Mouse (Mus musculus): Measurements from ENCODE around the gene Eid1. TPM values are rescaled to one million over a fixed set of nuclear protein-coding genes. Genes with fewer than 3 reads are reported as not detected.

Gene Eid1
- 24.6 TPM for polyA plus RNA-seq (2012; fragmentation: generic; extraction: Trizol)

- Histone ChIP-seq H3K27me3 (ENCODE audit: control insufficient read depth, insufficient read depth, insufficient read length) (no peaks in the 10 kb centered on the region), H3K4me2 (ENCODE audit: low read depth) (peak within 1 kb of the TSS; percentile 79), H3K36me3 (ENCODE audit: control insufficient read depth, insufficient read depth) (no peaks in the 10 kb centered on the region), H3K4me3 (peak within 1 kb of the TSS; percentile 42), H3ac (ENCODE audit: control insufficient read depth, insufficient read length) (peak within 1 kb of the TSS; percentile 95), H3K79me2 (ENCODE audit: control insufficient read depth, insufficient read depth) (peaks cover 10% of the 10 kb centered on the region)
- TF ChIP-seq MYOD1 (IDR thresholded peaks at IDR 0.05; ENCODE audit: control insufficient read depth in 1 of 3, insufficient read length in 2 of 3, low read depth in 2 of 3) (peak in 2 of 3 experiments; percentile 43 to 64), REST (IDR thresholded peaks at IDR 0.05; ENCODE audit: insufficient read depth, insufficient read length) (no peak), MYOG (IDR thresholded peaks at IDR 0.05; ENCODE audit: control insufficient read depth in 1 of 3, insufficient read depth in 1 of 3, insufficient read length in 2 of 3, low read depth in 2 of 3) (peak in 2 of 3 experiments; percentile 52 to 60), TCF3 (IDR thresholded peaks at IDR 0.05; ENCODE audit: insufficient read length, low read depth) (no peak), MAX (IDR thresholded peaks at IDR 0.05; ENCODE audit: low read depth) (no peak), POLR2A (IDR thresholded peaks at IDR 0.05; ENCODE audit: insufficient read length, low read depth) (peak; percentile 65), POLR2AphosphoS2 (IDR thresholded peaks at IDR 0.05; ENCODE audit: insufficient read length, low read depth) (peak; percentile 73), E2F4 (IDR thresholded peaks at IDR 0.05; ENCODE audit: insufficient read depth) (no peak), USF1 (IDR thresholded peaks at IDR 0.05; ENCODE audit: low read depth) (no peak), CEBPB (IDR thresholded peaks at IDR 0.05; ENCODE audit: insufficient read depth, poor library complexity, severe bottlenecking) (no peak), SRF (IDR thresholded peaks at IDR 0.05; ENCODE audit: control insufficient read depth, insufficient read length, low read depth) (no peak), TCF12 (IDR thresholded peaks at IDR 0.05; ENCODE audit: insufficient read depth, poor library complexity, severe bottlenecking) (no peak)
Measured at GRCm38 (mm10) chr2:125672957-125673631, at the start of gene Eid1. Eid1 (plus strand) TSS chr2:125673095.

GRCm38 (mm10) chr2:125623211-125623610 lies 49.7 kb upstream of the Eid1 start:
- TF ChIP-seq POLR2AphosphoS2 (IDR thresholded peaks at IDR 0.05; ENCODE audit: insufficient read length, low read depth) (no peak), SRF (IDR thresholded peaks at IDR 0.05; ENCODE audit: control insufficient read depth, insufficient read length, low read depth) (no peak), USF1 (IDR thresholded peaks at IDR 0.05; ENCODE audit: low read depth) (no peak), MAX (IDR thresholded peaks at IDR 0.05; ENCODE audit: low read depth) (no peak), MYOD1 (IDR thresholded peaks at IDR 0.05; ENCODE audit: control insufficient read depth in 1 of 3, insufficient read length in 2 of 3, low read depth in 2 of 3) (no peak), TCF12 (IDR thresholded peaks at IDR 0.05; ENCODE audit: insufficient read depth, poor library complexity, severe bottlenecking) (no peak), TCF3 (IDR thresholded peaks at IDR 0.05; ENCODE audit: insufficient read length, low read depth) (no peak), POLR2A (IDR thresholded peaks at IDR 0.05; ENCODE audit: insufficient read length, low read depth) (no peak), MYOG (IDR thresholded peaks at IDR 0.05; ENCODE audit: control insufficient read depth in 1 of 3, insufficient read depth in 1 of 3, insufficient read length in 2 of 3, low read depth in 2 of 3) (no peak), E2F4 (IDR thresholded peaks at IDR 0.05; ENCODE audit: insufficient read depth) (no peak), CEBPB (IDR thresholded peaks at IDR 0.05; ENCODE audit: insufficient read depth, poor library complexity, severe bottlenecking) (no peak), REST (IDR thresholded peaks at IDR 0.05; ENCODE audit: insufficient read depth, insufficient read length) (no peak)
- H3K27me3 ChIP-seq (ENCODE audit: control insufficient read depth, insufficient read depth, insufficient read length), result no peaks in the 10 kb centered on the region
- H3K79me2 ChIP-seq (ENCODE audit: control insufficient read depth, insufficient read depth), result peaks cover 31% of the 10 kb centered on the region
- H3K36me3 ChIP-seq (ENCODE audit: control insufficient read depth, insufficient read depth), result peaks cover 9% of the 10 kb centered on the region
- H3ac ChIP-seq (ENCODE audit: control insufficient read depth, insufficient read length), result no peak overlapping the region
- H3K4me2 ChIP-seq (ENCODE audit: low read depth), result peak overlapping the region; percentile 88
- peak overlapping the region; percentile 64 for H3K4me3 ChIP-seq

- Histone ChIP-seq H3K27me3 (ENCODE audit: control insufficient read depth, insufficient read depth, insufficient read length) (no peaks in the 10 kb centered on the region), H3K79me2 (ENCODE audit: control insufficient read depth, insufficient read depth) (peaks cover 31% of the 10 kb centered on the region), H3K36me3 (ENCODE audit: control insufficient read depth, insufficient read depth) (peaks cover 9% of the 10 kb centered on the region), H3ac (ENCODE audit: control insufficient read depth, insufficient read length) (peak overlapping the region; percentile 3), H3K4me3 (peak overlapping the region; percentile 64), H3K4me2 (ENCODE audit: low read depth) (peak overlapping the region; percentile 88)
- TF ChIP-seq POLR2A (IDR thresholded peaks at IDR 0.05; ENCODE audit: insufficient read length, low read depth) (no peak), SRF (IDR thresholded peaks at IDR 0.05; ENCODE audit: control insufficient read depth, insufficient read length, low read depth) (no peak), USF1 (IDR thresholded peaks at IDR 0.05; ENCODE audit: low read depth) (no peak), REST (IDR thresholded peaks at IDR 0.05; ENCODE audit: insufficient read depth, insufficient read length) (no peak), TCF3 (IDR thresholded peaks at IDR 0.05; ENCODE audit: insufficient read length, low read depth) (no peak), MYOD1 (IDR thresholded peaks at IDR 0.05; ENCODE audit: control insufficient read depth in 1 of 3, insufficient read length in 2 of 3, low read depth in 2 of 3) (no peak), POLR2AphosphoS2 (IDR thresholded peaks at IDR 0.05; ENCODE audit: insufficient read length, low read depth) (no peak), CEBPB (IDR thresholded peaks at IDR 0.05; ENCODE audit: insufficient read depth, poor library complexity, severe bottlenecking) (no peak), TCF12 (IDR thresholded peaks at IDR 0.05; ENCODE audit: insufficient read depth, poor library complexity, severe bottlenecking) (no peak), E2F4 (IDR thresholded peaks at IDR 0.05; ENCODE audit: insufficient read depth) (no peak), MAX (IDR thresholded peaks at IDR 0.05; ENCODE audit: low read depth) (no peak), MYOG (IDR thresholded peaks at IDR 0.05; ENCODE audit: control insufficient read depth in 1 of 3, insufficient read depth in 1 of 3, insufficient read length in 2 of 3, low read depth in 2 of 3) (no peak)
Measured at GRCm38 (mm10) chr2:125624127-125624685, 48.7 kb upstream of the Eid1 start.

- Histone ChIP-seq H3K4me3 (peak within 1 kb of the TSS; percentile 64), H3K4me2 (ENCODE audit: low read depth) (peak within 1 kb of the TSS; percentile 88), H3K79me2 (ENCODE audit: control insufficient read depth, insufficient read depth) (peaks cover 31% of the 10 kb centered on the region), H3K36me3 (ENCODE audit: control insufficient read depth, insufficient read depth) (peaks cover 5% of the 10 kb centered on the region), H3ac (ENCODE audit: control insufficient read depth, insufficient read length) (peak within 1 kb of the TSS; percentile 3), H3K27me3 (ENCODE audit: control insufficient read depth, insufficient read depth, insufficient read length) (no peaks in the 10 kb centered on the region)
- TF ChIP-seq E2F4 (IDR thresholded peaks at IDR 0.05; ENCODE audit: insufficient read depth), result peak; percentile 95
- TF ChIP-seq POLR2A (IDR thresholded peaks at IDR 0.05; ENCODE audit: insufficient read length, low read depth), result peak; percentile 66
- no peak for TF ChIP-seq REST (IDR thresholded peaks at IDR 0.05; ENCODE audit: insufficient read depth, insufficient read length)
- TF ChIP-seq SRF (IDR thresholded peaks at IDR 0.05; ENCODE audit: control insufficient read depth, insufficient read length, low read depth), result no peak
- TF ChIP-seq USF1 (IDR thresholded peaks at IDR 0.05; ENCODE audit: low read depth), result no peak
- no peak for TF ChIP-seq TCF12 (IDR thresholded peaks at IDR 0.05; ENCODE audit: insufficient read depth, poor library complexity, severe bottlenecking)
- TF ChIP-seq MYOG (IDR thresholded peaks at IDR 0.05; ENCODE audit: control insufficient read depth in 1 of 3, insufficient read depth in 1 of 3, insufficient read length in 2 of 3, low read depth in 2 of 3), result peak in 1 of 3 experiments; percentile 42
- no peak for TF ChIP-seq CEBPB (IDR thresholded peaks at IDR 0.05; ENCODE audit: insufficient read depth, poor library complexity, severe bottlenecking)
- peak; percentile 26 for TF ChIP-seq POLR2AphosphoS2 (IDR thresholded peaks at IDR 0.05; ENCODE audit: insufficient read length, low read depth)
- no peak for TF ChIP-seq TCF3 (IDR thresholded peaks at IDR 0.05; ENCODE audit: insufficient read length, low read depth)
- no peak for TF ChIP-seq MAX (IDR thresholded peaks at IDR 0.05; ENCODE audit: low read depth)
- TF ChIP-seq MYOD1 (IDR thresholded peaks at IDR 0.05; ENCODE audit: control insufficient read depth in 1 of 3, insufficient read length in 2 of 3, low read depth in 2 of 3), result no peak
Measured at GRCm38 (mm10) chr2:125624837-125625351, 48.0 kb upstream of the Eid1 start, which contains the start of gene Cep152. Cep152 (minus strand) TSS chr2:125625113.

Measured in myocyte (in vitro differentiated cells).